Mouse (Mus musculus): Measurements from ENCODE around the gene Plekha1. TPM values are rescaled to one million over a fixed set of nuclear protein-coding genes. Genes with fewer than 3 reads are reported as not detected.

The Plekha1 gene
- polyA plus RNA-seq, 1 experiment from 2014 or later: 55.5 TPM

GRCm38 (mm10) chr7:130934654-130935053 lies 69.1 kb downstream of the Plekha1 start:
- H3K36me3 ChIP-seq: no peaks in the 10 kb centered on the region
- 86% methylated on average over 4 of the region's 4 CpGs for WGBS
- no peak overlapping the region for H3K4me3 ChIP-seq (replicated peaks)
- ATAC-seq: no peak
- H3K4me1 ChIP-seq (replicated peaks): peaks cover 18% of the 10 kb centered on the region
- no peak overlapping the region for H3K27ac ChIP-seq
- H3K9me3 ChIP-seq: no peaks in the 10 kb centered on the region
- H3K4me2 ChIP-seq (replicated peaks): no peak overlapping the region
- H3K27me3 ChIP-seq: peaks cover 74% of the 10 kb centered on the region
- H3K9ac ChIP-seq (replicated peaks): no peak overlapping the region

- Histone ChIP-seq H3K9ac (replicated peaks) (no peak overlapping the region), H3K27me3 (peaks cover 77% of the 10 kb centered on the region), H3K9me3 (no peaks in the 10 kb centered on the region), H3K4me3 (replicated peaks) (peak overlapping the region; percentile 52), H3K4me2 (replicated peaks) (peak overlapping the region; percentile 68), H3K27ac (no peak overlapping the region), H3K36me3 (no peaks in the 10 kb centered on the region), H3K4me1 (replicated peaks) (peaks cover 18% of the 10 kb centered on the region)
- no peak for ATAC-seq
- WGBS: 15% methylated on average over 16 of the region's 16 CpGs
Observed at GRCm38 (mm10) chr7:130935421-130935792, 69.9 kb downstream of the Plekha1 start.

- Histone ChIP-seq H3K27me3 (peaks cover 77% of the 10 kb centered on the region), H3K4me3 (replicated peaks) (peak within 1 kb of the TSS; percentile 52), H3K4me1 (replicated peaks) (peaks cover 18% of the 10 kb centered on the region), H3K36me3 (no peaks in the 10 kb centered on the region), H3K9me3 (no peaks in the 10 kb centered on the region), H3K4me2 (replicated peaks) (peak within 1 kb of the TSS; percentile 68), H3K27ac (no peak within 1 kb of the TSS), H3K9ac (replicated peaks) (peak within 1 kb of the TSS; percentile 4; the same call in 1 of the 2 replicates)
- under 1% methylated on average over 70 of the region's 70 CpGs for WGBS
- peak; percentile 72 for ATAC-seq
Observed at GRCm38 (mm10) chr7:130935793-130936471, 70.4 kb downstream of the Plekha1 start, which contains the start of gene Htra1. Htra1 (plus strand) TSS chr7:130936111.

- Histone ChIP-seq H3K4me1 (replicated peaks) (peaks cover 18% of the 10 kb centered on the region), H3K9ac (replicated peaks) (peak overlapping the region; percentile 4; the same call in 1 of the 2 replicates), H3K27me3 (peaks cover 77% of the 10 kb centered on the region), H3K4me3 (replicated peaks) (peak overlapping the region; percentile 52), H3K27ac (no peak overlapping the region), H3K4me2 (replicated peaks) (peak overlapping the region; percentile 68), H3K9me3 (no peaks in the 10 kb centered on the region), H3K36me3 (no peaks in the 10 kb centered on the region)
- peak; percentile 48 for ATAC-seq
- under 1% methylated on average over 48 of the region's 49 CpGs for WGBS
Observed at GRCm38 (mm10) chr7:130936472-130936951, 71.0 kb downstream of the Plekha1 start.

GRCm38 (mm10) chr7:130937266-130937841 lies 71.8 kb downstream of the Plekha1 start:
- H3K27me3 ChIP-seq: peaks cover 76% of the 10 kb centered on the region
- H3K4me3 ChIP-seq (replicated peaks): no peak overlapping the region; the same call in 1 of the 2 replicates
- H3K4me1 ChIP-seq (replicated peaks): peaks cover 18% of the 10 kb centered on the region
- 35% methylated on average over 12 of the region's 12 CpGs for WGBS
- peak overlapping the region; percentile 68; the same call in 1 of the 2 replicates for H3K4me2 ChIP-seq (replicated peaks)
- no peaks in the 10 kb centered on the region for H3K36me3 ChIP-seq
- H3K9ac ChIP-seq (replicated peaks): no peak overlapping the region
- H3K27ac ChIP-seq: no peak overlapping the region
- ATAC-seq: no peak
- H3K9me3 ChIP-seq: no peaks in the 10 kb centered on the region

- H3K27me3 ChIP-seq: peaks cover 69% of the 10 kb centered on the region
- H3K4me3 ChIP-seq (replicated peaks): no peak overlapping the region
- H3K4me1 ChIP-seq (replicated peaks): peaks cover 18% of the 10 kb centered on the region
- H3K9me3 ChIP-seq: no peaks in the 10 kb centered on the region
- WGBS: 58% methylated on average over 4 of the region's 4 CpGs
- H3K36me3 ChIP-seq: no peaks in the 10 kb centered on the region
- no peak overlapping the region for H3K4me2 ChIP-seq (replicated peaks)
- no peak overlapping the region for H3K9ac ChIP-seq (replicated peaks)
- no peak overlapping the region for H3K27ac ChIP-seq
- ATAC-seq: no peak
Observed at GRCm38 (mm10) chr7:130938005-130938404, 72.4 kb downstream of the Plekha1 start.

GRCm38 (mm10) chr7:130938896-130939295 lies 73.3 kb downstream of the Plekha1 start:
- Histone ChIP-seq H3K27me3 (peaks cover 60% of the 10 kb centered on the region), H3K36me3 (no peaks in the 10 kb centered on the region), H3K9ac (replicated peaks) (no peak overlapping the region), H3K27ac (no peak overlapping the region), H3K4me2 (replicated peaks) (no peak overlapping the region), H3K4me3 (replicated peaks) (no peak overlapping the region), H3K9me3 (no peaks in the 10 kb centered on the region), H3K4me1 (replicated peaks) (peaks cover 18% of the 10 kb centered on the region)
- ATAC-seq: no peak
- WGBS: 91% methylated on average over 8 of the region's 8 CpGs

GRCm38 (mm10) chr7:130940733-130941132 lies 75.2 kb downstream of the Plekha1 start:
- H3K9me3 ChIP-seq: no peaks in the 10 kb centered on the region
- no peak overlapping the region for H3K4me3 ChIP-seq (replicated peaks)
- no peak overlapping the region for H3K9ac ChIP-seq (replicated peaks)
- 87% methylated on average over 8 of the region's 8 CpGs for WGBS
- no peak overlapping the region for H3K4me2 ChIP-seq (replicated peaks)
- peaks cover 42% of the 10 kb centered on the region for H3K27me3 ChIP-seq
- no peak overlapping the region for H3K27ac ChIP-seq
- H3K4me1 ChIP-seq (replicated peaks): peaks cover 13% of the 10 kb centered on the region
- H3K36me3 ChIP-seq: no peaks in the 10 kb centered on the region
- ATAC-seq: no peak

- no peak overlapping the region for H3K4me3 ChIP-seq (replicated peaks)
- WGBS: 90% methylated on average over 9 of the region's 9 CpGs
- no peak overlapping the region for H3K27ac ChIP-seq
- no peaks in the 10 kb centered on the region for H3K9me3 ChIP-seq
- H3K4me2 ChIP-seq (replicated peaks): no peak overlapping the region
- no peaks in the 10 kb centered on the region for H3K4me1 ChIP-seq (replicated peaks)
- H3K36me3 ChIP-seq: no peaks in the 10 kb centered on the region
- no peak overlapping the region for H3K9ac ChIP-seq (replicated peaks)
- no peak for ATAC-seq
- peaks cover 15% of the 10 kb centered on the region for H3K27me3 ChIP-seq
Observed at GRCm38 (mm10) chr7:130943280-130943895, 77.8 kb downstream of the Plekha1 start.

- no peak for ATAC-seq
- Histone ChIP-seq H3K4me3 (replicated peaks) (no peak overlapping the region), H3K27me3 (0 out of 2 replicates have a peak, but pooled peaks cover 1% of the 10 kb centered on the region), H3K4me1 (replicated peaks) (no peaks in the 10 kb centered on the region), H3K4me2 (replicated peaks) (no peak overlapping the region), H3K9ac (replicated peaks) (no peak overlapping the region), H3K27ac (no peak overlapping the region), H3K36me3 (no peaks in the 10 kb centered on the region), H3K9me3 (no peaks in the 10 kb centered on the region)
- 92% methylated on average over 11 of the region's 11 CpGs for WGBS
Observed at GRCm38 (mm10) chr7:130944766-130945475, 79.4 kb downstream of the Plekha1 start.

GRCm38 (mm10) chr7:130945730-130946129 lies 80.2 kb downstream of the Plekha1 start:
- ATAC-seq: no peak
- H3K27me3 ChIP-seq: no peaks in the 10 kb centered on the region
- WGBS: 91% methylated on average over 3 of the region's 3 CpGs
- no peak overlapping the region for H3K4me3 ChIP-seq (replicated peaks)
- H3K4me1 ChIP-seq (replicated peaks): no peaks in the 10 kb centered on the region
- H3K9me3 ChIP-seq: no peaks in the 10 kb centered on the region
- H3K4me2 ChIP-seq (replicated peaks): no peak overlapping the region
- H3K36me3 ChIP-seq: no peaks in the 10 kb centered on the region
- no peak overlapping the region for H3K9ac ChIP-seq (replicated peaks)
- no peak overlapping the region for H3K27ac ChIP-seq

GRCm38 (mm10) chr7:130946303-130946702 lies 80.7 kb downstream of the Plekha1 start:
- H3K4me1 ChIP-seq (replicated peaks): no peaks in the 10 kb centered on the region
- WGBS: 92% methylated on average over 12 of the region's 12 CpGs
- no peak overlapping the region for H3K4me2 ChIP-seq (replicated peaks)
- no peak overlapping the region for H3K9ac ChIP-seq (replicated peaks)
- no peaks in the 10 kb centered on the region for H3K36me3 ChIP-seq
- no peak for ATAC-seq
- H3K27ac ChIP-seq: no peak overlapping the region
- H3K4me3 ChIP-seq (replicated peaks): no peak overlapping the region
- H3K9me3 ChIP-seq: no peaks in the 10 kb centered on the region
- no peaks in the 10 kb centered on the region for H3K27me3 ChIP-seq
